In genomic region chr10:80396822-80397523, GRCm38 (mm10) we compare ENCODE assay signal across 7 mouse cellular contexts. TPM values are rescaled to one million over a fixed set of nuclear protein-coding genes. Genes with fewer than 3 reads are reported as not detected.
DNase-seq lines count a peak whose midpoint lies in the region; ATAC-seq lines count a peak whose summit lies in the region.

No protein-coding gene starts in this region.

- intact Hi-C loops in gastrocnemius, postnatal 14 days (cut with DNase I; ENCODE audit: low total_unique reads) = no loop called here

- H3K4me2 ChIP-seq in neural tube, embryonic 11.5 days (ENCODE audit: low read depth) = peak overlapping the region; percentile 64
- H3K4me2 ChIP-seq in forebrain, embryonic 14.5 days (ENCODE audit: low read length) = peak overlapping the region; percentile 56
- peak overlapping the region; percentile 98 for H3K4me2 ChIP-seq in liver, embryonic 13.5 days

- ATAC-seq in neural tube, embryonic 11.5 days (ENCODE audit: insufficient read depth, low FRiP score, low TSS enrichment) = no peak
- no peak for ATAC-seq in forebrain, embryonic 14.5 days
- no peak for ATAC-seq in liver, embryonic 13.5 days (ENCODE audit: low read depth)

- H3K36me3 ChIP-seq in neural tube, embryonic 11.5 days (ENCODE audit: control insufficient read depth, insufficient read depth, low read length) = peaks cover 28% of the 10 kb centered on the region
- peaks cover 61% of the 10 kb centered on the region for H3K36me3 ChIP-seq in forebrain, embryonic 14.5 days (ENCODE audit: control insufficient read depth, insufficient read depth, low read length)
- H3K36me3 ChIP-seq in liver, embryonic 13.5 days = peaks cover 65% of the 10 kb centered on the region

- peak overlapping the region; percentile 73 for H3K4me3 ChIP-seq in neural tube, embryonic 11.5 days (ENCODE audit: low read depth, low read length)
- peak overlapping the region; percentile 87 for H3K4me3 ChIP-seq in forebrain, embryonic 14.5 days (ENCODE audit: low read depth, low read length)
- H3K4me3 ChIP-seq in liver, embryonic 13.5 days (replicated peaks) = peak overlapping the region; percentile 88

- no peak overlapping the region for H3K27ac ChIP-seq in neural tube, embryonic 11.5 days (ENCODE audit: low read depth, low read length)
- peak overlapping the region; percentile 99; the same call in 1 of the 2 replicates for H3K27ac ChIP-seq in forebrain, embryonic 14.5 days (ENCODE audit: low read depth, low read length)
- H3K27ac ChIP-seq in liver, embryonic 13.5 days = peak overlapping the region; percentile 99

- peak overlapping the region; percentile 93 for H3K9ac ChIP-seq in neural tube, embryonic 11.5 days (ENCODE audit: low read length)
- peak overlapping the region; percentile 92 for H3K9ac ChIP-seq in forebrain, embryonic 14.5 days (ENCODE audit: low read length)
- H3K9ac ChIP-seq in liver, embryonic 13.5 days = peak overlapping the region; percentile 98

- DNase-seq in neural tube, embryonic 11.5 days (ENCODE audit: low spot score) = no peak
- no peak for DNase-seq in neural tube, embryonic 10.5 days (ENCODE audit: extremely low spot score, low spot score)
- no peak for DNase-seq in forebrain, embryonic 14.5 days (ENCODE audit: low spot score)
- DNase-seq in liver, embryonic 13.5 days = no peak
- no peak for DNase-seq in frontal cortex, postnatal 14 days (ENCODE audit: low spot score in 2 of 2)
- DNase-seq in frontal cortex, postnatal 10 days (ENCODE audit: low spot score in 2 of 2) = no peak
- no peak for DNase-seq in gastrocnemius, postnatal 14 days

- peaks cover 24% of the 10 kb centered on the region for H3K4me1 ChIP-seq in neural tube, embryonic 11.5 days (ENCODE audit: control insufficient read depth, insufficient read depth, low read length)
- H3K4me1 ChIP-seq in forebrain, embryonic 14.5 days (ENCODE audit: control insufficient read depth, insufficient read depth, low read length) = peaks cover 18% of the 10 kb centered on the region
- H3K4me1 ChIP-seq in liver, embryonic 13.5 days (replicated peaks) = peaks cover 50% of the 10 kb centered on the region

- H3K9me3 ChIP-seq in neural tube, embryonic 11.5 days (ENCODE audit: control insufficient read depth, low read length) = no peaks in the 10 kb centered on the region
- no peaks in the 10 kb centered on the region for H3K9me3 ChIP-seq in forebrain, embryonic 14.5 days (replicated peaks; ENCODE audit: control insufficient read depth, low read length)
- no peaks in the 10 kb centered on the region for H3K9me3 ChIP-seq in liver, embryonic 13.5 days (replicated peaks)

- no peaks in the 10 kb centered on the region for H3K27me3 ChIP-seq in neural tube, embryonic 11.5 days (ENCODE audit: control insufficient read depth, insufficient read depth, low read length)
- no peaks in the 10 kb centered on the region for H3K27me3 ChIP-seq in forebrain, embryonic 14.5 days (replicated peaks; ENCODE audit: control insufficient read depth, insufficient read depth, low read length)
- no peaks in the 10 kb centered on the region for H3K27me3 ChIP-seq in liver, embryonic 13.5 days

- WGBS in neural tube, embryonic 11.5 days = 91% methylated on average over 11 of the region's 11 CpGs
- WGBS in forebrain, embryonic 14.5 days = 85% methylated on average over 11 of the region's 11 CpGs
- 77% methylated on average over 11 of the region's 11 CpGs for WGBS in liver, embryonic 13.5 days (ENCODE audit: insufficient replicate concordance)

RNA-seq across cellular contexts. Expression of gene Mbd3, which starts 2.4 kb away (rescaled TPM):
- polyA plus RNA-seq in neural tube, embryonic 11.5 days (2014; fragmentation: Nextera tagmentation; extraction: Ambion mirVana) = 262 and 271 TPM in 2 replicates
- 216 and 221 TPM in 2 replicates for polyA plus RNA-seq in forebrain, embryonic 14.5 days (2014; fragmentation: Nextera tagmentation; extraction: Ambion mirVana)
- polyA plus RNA-seq in liver, embryonic 13.5 days (2015; fragmentation: Nextera tagmentation; extraction: Ambion mirVana) = 81.2 and 87.4 TPM in 2 replicates
- total RNA-seq in gastrocnemius, postnatal 14 days (2021) = 100 to 1,000 TPM in 1 of 2 experiments, 10 to 100 TPM in 1; 81.0 to 102 TPM

RNA-seq across cellular contexts. Expression of gene Mex3d, which starts 9.5 kb away (rescaled TPM):
- polyA plus RNA-seq in neural tube, embryonic 11.5 days (2014; fragmentation: Nextera tagmentation; extraction: Ambion mirVana) = 12.6 and 15.5 TPM in 2 replicates
- polyA plus RNA-seq in forebrain, embryonic 14.5 days (2014; fragmentation: Nextera tagmentation; extraction: Ambion mirVana) = 16.9 and 17.8 TPM in 2 replicates
- 1.0 and 1.1 TPM in 2 replicates for polyA plus RNA-seq in liver, embryonic 13.5 days (2015; fragmentation: Nextera tagmentation; extraction: Ambion mirVana)
- total RNA-seq in gastrocnemius, postnatal 14 days (2021) = 1 to 10 TPM; 5.2 to 6.0 TPM

RNA-seq across cellular contexts. Expression of gene Uqcr11, which starts 9.7 kb away (rescaled TPM):
- polyA plus RNA-seq in neural tube, embryonic 11.5 days (2014; fragmentation: Nextera tagmentation; extraction: Ambion mirVana) = 494 and 521 TPM in 2 replicates
- polyA plus RNA-seq in forebrain, embryonic 14.5 days (2014; fragmentation: Nextera tagmentation; extraction: Ambion mirVana) = 628 and 893 TPM in 2 replicates
- polyA plus RNA-seq in liver, embryonic 13.5 days (2015; fragmentation: Nextera tagmentation; extraction: Ambion mirVana) = 474 and 603 TPM in 2 replicates
- total RNA-seq in gastrocnemius, postnatal 14 days (2021) = 100 to 1,000 TPM; 793 to 884 TPM

RNA-seq across cellular contexts. Expression of gene Tcf3, which starts 36.5 kb away (rescaled TPM):
- 177 and 178 TPM in 2 replicates for polyA plus RNA-seq in neural tube, embryonic 11.5 days (2014; fragmentation: Nextera tagmentation; extraction: Ambion mirVana)
- polyA plus RNA-seq in forebrain, embryonic 14.5 days (2014; fragmentation: Nextera tagmentation; extraction: Ambion mirVana) = 64.4 and 73.5 TPM in 2 replicates
- 55.2 and 56.2 TPM in 2 replicates for polyA plus RNA-seq in liver, embryonic 13.5 days (2015; fragmentation: Nextera tagmentation; extraction: Ambion mirVana)
- total RNA-seq in gastrocnemius, postnatal 14 days (2021) = 10 to 100 TPM; 18.1 to 24.6 TPM

RNA-seq across cellular contexts. Expression of gene Plk5, which starts 40.7 kb away (rescaled TPM):
- polyA plus RNA-seq in neural tube, embryonic 11.5 days (2014; fragmentation: Nextera tagmentation; extraction: Ambion mirVana) = 0.17 TPM in 1 of 2 replicates, not detected in the other
- 1.2 and 1.9 TPM in 2 replicates for polyA plus RNA-seq in forebrain, embryonic 14.5 days (2014; fragmentation: Nextera tagmentation; extraction: Ambion mirVana)
- polyA plus RNA-seq in liver, embryonic 13.5 days (2015; fragmentation: Nextera tagmentation; extraction: Ambion mirVana) = 0.12 TPM in 1 of 2 replicates, not detected in the other
- total RNA-seq in gastrocnemius, postnatal 14 days (2021) = under 1 TPM; 0.12 to 0.13 TPM
